Mouse (Mus musculus) brain, embryonic 14.5 days (tissue): ENCODE measurements at regions not wholly inside any gene's neighbourhood (a gene's known extent, or its start where the extent isn't known, plus 50 kb on each side); places are given as distances from the start of the nearest gene placed in this dataset.

ENCODE experiments used
- DNase-seq: peaks from one replicate; pipeline ENCODE4 v3.0.0-alpha.2; 2011; ENCODE audit warnings: low read depth
- CTCF ChIP-seq: fragments of 200-500 bp; IDR thresholded peaks from 2 replicates; pipeline ENCODE4 v1.5.1; 2012; ENCODE audit warnings: inconsistent platforms, mild to moderate bottlenecking, moderate library complexity, borderline replicate concordance; ENCODE audit not compliant: insufficient read depth, insufficient read length; ENCODE audit errors: extremely low read depth
- POLR2A ChIP-seq: fragments of 200-500 bp; IDR thresholded peaks from 2 replicates; pipeline ENCODE4 v1.6.1; 2012; ENCODE audit warnings: mild to moderate bottlenecking, inconsistent platforms, borderline replicate concordance; ENCODE audit not compliant: poor library complexity, insufficient read depth, insufficient read length, severe bottlenecking; ENCODE audit errors: extremely low read depth

DNA sequence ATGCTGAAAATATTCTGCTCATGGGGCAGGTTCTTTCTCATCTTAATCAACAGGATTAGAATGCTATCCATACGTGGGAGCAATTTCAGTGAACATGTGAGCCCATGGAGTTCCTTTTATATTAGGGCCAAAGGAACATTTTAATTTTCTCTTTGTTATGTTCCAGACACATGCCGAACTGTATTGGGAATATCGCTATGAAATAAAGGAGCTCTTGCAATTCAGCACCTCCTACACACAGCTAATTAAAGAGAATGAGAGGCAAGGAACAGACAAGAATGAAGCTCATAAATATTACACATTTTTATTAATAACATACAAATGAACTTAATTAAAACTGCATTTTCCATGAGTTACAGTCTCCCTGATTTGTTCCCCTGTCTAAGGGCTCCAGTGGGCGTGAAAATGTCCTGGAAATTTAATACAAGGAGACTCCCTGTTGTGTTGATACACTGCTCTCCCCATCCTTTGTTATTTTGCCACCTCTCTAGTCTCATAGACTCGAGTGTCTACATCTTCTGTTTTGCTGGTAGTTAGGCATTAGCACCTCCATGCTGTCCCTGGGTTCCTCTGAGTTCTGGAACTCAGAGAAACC, 205.5 kb downstream of the Phlda1 start:
- TF ChIP-seq POLR2A, result no peak
- TF ChIP-seq CTCF, result no peak
- DNase-seq, result peak; percentile 52

DNA sequence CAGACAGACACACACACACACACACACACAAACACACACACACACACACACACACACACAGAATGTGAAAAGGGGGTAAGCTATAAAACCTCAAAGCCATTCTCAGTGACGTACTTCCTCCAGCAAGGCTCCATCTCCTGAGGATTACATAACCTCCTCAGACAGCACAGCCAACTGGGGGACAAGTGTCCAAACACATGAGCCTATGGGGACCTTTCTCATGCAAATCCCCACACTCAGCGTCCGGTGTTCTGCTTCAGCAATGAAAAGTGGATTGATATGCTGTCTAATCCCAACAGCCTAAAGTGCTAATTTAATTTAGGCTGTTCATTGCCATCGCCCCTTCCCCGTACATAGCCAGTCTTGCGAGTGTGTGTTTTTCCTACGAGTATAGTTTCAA, 206.9 kb downstream of the Phlda1 start:
- no peak for DNase-seq
- no peak for TF ChIP-seq CTCF
- no peak for TF ChIP-seq POLR2A

DNA sequence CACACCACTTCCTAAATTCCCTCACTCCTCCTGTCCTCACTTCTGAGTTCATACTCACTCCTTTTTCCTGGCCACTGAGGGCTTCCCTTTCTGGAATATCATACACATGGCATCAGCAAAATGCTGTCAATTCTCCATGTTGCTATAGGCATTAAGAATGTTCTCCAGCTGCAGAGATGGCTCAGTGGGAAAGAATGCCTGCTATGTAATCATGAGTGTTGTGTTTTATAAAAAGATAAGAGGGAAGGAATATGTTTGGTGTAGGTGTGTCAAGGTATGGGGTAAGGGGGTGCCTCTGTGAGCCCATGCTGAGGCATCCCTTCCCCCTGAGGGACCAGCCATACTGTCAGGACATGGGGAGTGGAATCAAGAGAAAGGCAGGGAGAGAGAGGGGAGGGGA, 207.6 kb downstream of the Phlda1 start:
- TF ChIP-seq POLR2A (no peak), CTCF (no peak)
- no peak for DNase-seq

DNA sequence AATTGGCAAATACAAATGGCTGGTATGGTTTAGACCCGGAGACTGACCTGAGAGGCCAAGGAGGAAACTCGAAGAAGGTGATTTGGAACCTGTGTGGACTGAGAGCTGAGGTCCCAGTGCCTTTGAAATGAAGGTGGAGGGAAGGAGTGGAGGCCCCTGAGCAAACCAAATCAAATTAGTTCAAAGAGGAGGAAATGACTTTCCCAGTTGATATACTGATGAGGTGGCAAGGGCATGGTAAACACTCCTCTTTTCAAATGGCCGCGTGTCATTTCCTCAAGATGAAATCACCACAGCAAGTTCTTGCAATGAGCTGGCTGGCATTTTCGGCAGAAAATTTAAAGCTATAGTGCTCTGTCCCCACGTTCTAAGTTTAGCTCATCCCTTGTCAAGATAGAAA, 209.1 kb downstream of the Phlda1 start:
- DNase-seq, result no peak

DNA sequence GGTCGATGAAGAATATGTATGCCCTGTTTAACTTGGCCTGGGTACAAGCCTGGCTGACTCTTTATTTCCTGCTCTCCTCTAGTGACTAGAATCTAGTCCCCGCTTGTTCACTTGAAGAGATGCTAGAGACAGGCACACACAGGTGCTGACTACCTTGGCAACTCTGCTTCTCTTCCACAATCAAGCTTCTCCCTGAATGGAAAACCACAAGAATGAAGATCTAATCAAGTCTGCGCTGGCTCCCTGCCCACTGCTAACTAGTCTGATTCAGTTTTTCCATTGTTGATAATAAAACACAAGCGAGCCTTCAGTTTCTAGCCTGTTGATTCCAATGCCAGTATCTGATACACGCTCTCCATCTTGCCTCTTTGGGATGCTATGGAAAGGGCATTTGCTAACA, 213.5 kb downstream of the Phlda1 start:
- TF ChIP-seq POLR2A (no peak), CTCF (no peak)
- DNase-seq, result no peak

More for the DNA sequence above, 209.1 kb downstream of the Phlda1 start:
- no peak for TF ChIP-seq CTCF
- no peak for TF ChIP-seq POLR2A

DNA sequence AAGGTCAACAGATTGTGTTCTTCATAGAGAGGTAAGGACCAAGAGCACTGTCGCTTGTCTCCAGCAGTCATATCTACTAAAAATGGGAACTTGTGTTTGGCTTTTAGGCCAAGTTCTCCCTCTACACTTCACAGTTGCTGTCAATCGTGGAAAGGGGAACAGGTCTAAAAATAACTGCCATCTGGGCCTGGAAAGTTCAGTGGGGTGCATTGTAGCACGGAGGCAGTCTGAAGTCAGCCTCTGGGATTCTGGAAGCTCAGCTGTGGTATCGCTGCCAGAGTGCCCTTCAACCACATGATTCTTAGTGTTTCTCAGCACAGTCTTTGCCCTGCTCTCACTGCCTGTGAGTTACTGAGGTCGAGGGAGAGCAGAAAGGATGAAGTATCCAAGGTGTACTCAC, 215.0 kb downstream of the Phlda1 start:
- DNase-seq, result no peak
- TF ChIP-seq POLR2A (no peak), CTCF (no peak)

DNA sequence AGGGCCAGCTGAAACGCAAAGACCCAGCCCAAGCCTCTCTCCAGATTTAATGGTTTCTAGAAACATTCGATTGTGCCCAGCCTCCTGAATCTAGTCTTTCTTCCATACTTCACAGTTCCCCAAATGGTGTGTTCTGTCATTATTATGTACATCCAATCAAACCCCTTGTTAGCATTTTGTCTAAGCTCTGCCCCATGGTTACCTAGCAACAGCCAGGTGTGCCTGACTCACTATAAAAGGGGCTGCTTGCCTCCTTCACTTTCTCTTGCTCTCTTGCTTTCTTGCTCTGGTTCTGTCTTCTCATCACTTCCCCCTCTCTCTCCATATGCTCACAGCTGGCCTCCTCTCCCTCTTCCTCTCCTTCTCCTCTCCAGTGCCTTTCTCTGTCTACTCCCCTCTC, 217.8 kb downstream of the Phlda1 start:
- no peak for DNase-seq
- TF ChIP-seq POLR2A (no peak), CTCF (no peak)

DNA sequence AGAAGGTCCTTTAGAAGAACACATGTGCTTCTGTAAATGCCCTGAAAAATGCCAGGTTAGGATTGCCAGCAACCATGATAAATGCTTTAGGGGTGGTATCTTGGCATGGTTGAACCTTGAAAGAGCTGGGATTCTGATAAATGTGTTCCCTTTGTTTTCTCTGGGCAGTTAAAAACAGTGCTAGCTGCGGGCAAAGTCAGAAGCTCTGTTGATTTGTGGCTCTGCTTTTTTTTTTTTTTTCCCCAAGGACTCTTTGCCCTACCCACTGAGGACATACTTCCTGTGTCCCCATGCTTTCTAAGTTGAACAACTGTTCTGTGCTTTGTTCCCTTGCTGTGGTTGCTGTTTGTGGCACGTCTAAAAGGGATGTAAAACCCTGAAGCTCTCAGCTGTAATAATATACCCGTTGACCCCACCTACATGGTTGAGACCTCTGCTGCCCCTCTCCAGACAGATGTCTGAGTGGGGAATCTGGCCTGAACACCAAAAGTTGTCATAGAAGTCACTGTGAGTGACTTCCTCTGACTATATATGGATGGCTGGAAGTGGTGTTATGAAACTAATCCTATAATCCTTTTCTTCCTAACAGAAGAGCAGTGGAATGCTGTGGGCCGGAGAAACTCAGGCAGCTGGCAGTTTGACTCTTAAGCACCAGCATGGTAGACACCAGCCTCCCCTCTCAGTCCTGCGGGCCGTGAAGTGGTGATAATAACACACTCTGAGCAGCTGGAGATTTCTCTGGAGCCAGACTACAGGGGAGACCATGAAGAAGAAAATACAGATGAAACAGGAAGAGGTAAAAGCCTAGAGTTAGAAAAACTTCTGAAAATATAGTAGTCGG, 218.7 kb downstream of the Phlda1 start:
- DNase-seq, result no peak
- TF ChIP-seq POLR2A, result no peak
- no peak for TF ChIP-seq CTCF

DNA sequence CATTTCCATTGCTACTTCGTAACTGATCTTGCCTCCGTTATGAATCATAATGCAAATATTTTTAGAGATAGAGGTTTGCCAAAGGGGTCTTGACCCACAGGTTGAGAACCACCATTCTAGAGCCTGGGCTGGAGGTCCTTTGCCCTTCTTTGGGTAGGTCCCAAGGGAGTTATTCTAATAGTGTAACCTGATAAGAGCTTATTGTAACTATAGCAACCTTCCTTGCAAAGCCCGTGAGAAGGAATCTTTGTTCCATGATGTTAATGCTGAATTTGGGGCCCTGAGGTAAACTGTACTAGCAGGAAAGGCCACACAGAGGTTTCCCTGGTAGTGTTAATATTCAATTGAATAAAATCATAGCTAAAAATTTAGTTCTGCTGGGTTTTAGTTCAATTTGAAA, 229.9 kb downstream of the Phlda1 start:
- no peak for DNase-seq
- TF ChIP-seq CTCF (no peak), POLR2A (no peak)

DNA sequence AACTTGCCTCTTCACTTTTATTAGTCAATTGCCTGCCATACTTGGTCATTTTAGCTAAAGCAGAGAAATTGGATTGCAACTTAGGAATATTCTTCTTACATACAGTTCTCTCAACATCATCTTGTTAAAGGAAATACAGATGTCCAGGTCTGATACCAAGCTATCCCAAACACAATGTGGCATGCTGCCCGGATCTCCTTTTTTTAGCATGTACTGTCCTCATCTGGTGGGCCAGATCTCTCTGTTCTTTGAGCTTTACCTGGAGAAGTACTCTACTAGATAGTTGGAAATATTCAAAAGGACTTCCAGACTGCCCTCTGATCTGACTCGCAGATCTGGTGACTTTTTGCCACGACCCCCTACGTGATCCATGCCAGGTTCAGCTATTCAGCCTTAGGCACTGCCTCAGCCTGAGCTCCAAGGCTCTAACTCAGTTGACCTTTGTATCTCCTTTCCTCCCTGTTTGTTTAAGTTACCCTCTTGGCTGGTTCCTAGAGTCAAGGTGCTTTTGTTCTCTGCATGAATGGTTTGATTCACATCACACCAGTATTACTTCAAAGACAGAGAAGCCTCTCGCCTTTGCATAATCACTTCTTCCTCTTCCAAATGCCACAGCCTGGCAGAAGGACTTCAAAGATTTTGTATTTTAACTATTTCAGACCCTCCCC, 232.9 kb upstream of the Krr1 start:
- DNase-seq, result peak; percentile 37

DNA sequence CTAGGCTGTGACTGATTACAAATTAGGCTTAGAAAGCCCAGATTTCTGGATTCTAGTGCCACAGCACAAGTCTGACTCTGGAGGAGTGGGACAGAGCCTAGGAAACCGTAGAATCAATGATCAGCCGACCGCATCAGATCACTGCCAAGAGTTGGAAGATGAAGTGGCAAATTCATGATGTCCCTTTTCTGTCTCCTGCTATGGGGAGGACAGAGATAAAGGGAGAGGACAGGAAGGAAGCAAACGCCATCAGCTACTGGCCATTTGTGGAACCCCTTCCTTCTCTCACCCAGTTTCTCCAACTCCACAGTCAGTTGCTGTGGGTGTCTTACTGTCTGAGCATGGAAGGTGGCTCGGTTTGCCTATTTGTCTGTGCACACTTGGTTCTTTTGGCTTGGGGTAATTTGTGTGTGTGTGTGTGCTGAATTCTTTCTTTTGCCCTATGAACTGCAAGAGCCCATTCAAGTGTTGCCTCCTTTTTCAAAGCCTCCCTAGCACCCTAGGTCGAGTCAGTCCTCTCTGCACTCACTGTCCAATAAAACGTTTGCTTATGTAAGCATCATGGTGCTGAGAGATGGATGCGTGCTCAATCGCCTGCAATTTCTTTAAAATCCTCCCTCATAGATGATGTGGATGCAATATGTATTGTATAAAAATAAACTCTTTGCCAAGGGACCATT, 231.7 kb upstream of the Krr1 start:
- TF ChIP-seq CTCF (no peak), POLR2A (no peak)
- no peak for DNase-seq

More for the DNA sequence above, 232.9 kb upstream of the Krr1 start:
- TF ChIP-seq CTCF (no peak), POLR2A (no peak)
